Mouse (Mus musculus) kidney, postnatal 4 days (tissue): Measurements from ENCODE around the gene Odf3b.

Source experiments
- DNase-seq, 2 experiments: peaks; one replicate each; pipeline ENCODE4 v3.0.0; 2021; ENCODE audit warnings: mixed read lengths in 2 of 2

Odf3b gene

GRCm38 (mm10) chr15:89374801-89375534 is 4.1 kb downstream of the Odf3b start:
- DNase-seq = no peak

GRCm38 (mm10) chr15:89374340-89374739 is 4.7 kb downstream of the Odf3b start:
- DNase-seq = no peak

GRCm38 (mm10) chr15:89373762-89374248 is 5.3 kb downstream of the Odf3b start, which contains the start of gene Sco2:
Gene Sco2, minus strand, starts transcription at chr15:89373846.
- DNase-seq = peak; percentile 98

GRCm38 (mm10) chr15:89373027-89373761 is 5.9 kb downstream of the Odf3b start:
- DNase-seq = peak; percentile 92 to 95

- no peak for DNase-seq
Observed at GRCm38 (mm10) chr15:89372536-89372935, 6.5 kb downstream of the Odf3b start.

- DNase-seq = no peak
Observed at GRCm38 (mm10) chr15:89372068-89372467, 7.0 kb downstream of the Odf3b start.

GRCm38 (mm10) chr15:89365141-89365551 is 13.9 kb downstream of the Odf3b start:
- DNase-seq = no peak

- no peak for DNase-seq
Observed at GRCm38 (mm10) chr15:89363051-89363450, 16.0 kb downstream of the Odf3b start.

GRCm38 (mm10) chr15:89358784-89359183 is 20.3 kb downstream of the Odf3b start:
- no peak for DNase-seq

- DNase-seq = peak; percentile 92 to 95
Observed at GRCm38 (mm10) chr15:89356372-89356771, 22.7 kb downstream of the Odf3b start.

GRCm38 (mm10) chr15:89355241-89356187 is 23.6 kb downstream of the Odf3b start, which contains the start of the genes Lmf2 and Ncaph2:
Gene Lmf2, minus strand, starts transcription at chr15:89355659.
Gene Ncaph2, plus strand, starts transcription at chr15:89355719.
- peak; percentile 98 to 99 for DNase-seq

- DNase-seq = no peak
Observed at GRCm38 (mm10) chr15:89354455-89354854, 24.6 kb downstream of the Odf3b start.

GRCm38 (mm10) chr15:89353837-89354236 is 25.2 kb downstream of the Odf3b start:
- no peak for DNase-seq

GRCm38 (mm10) chr15:89352795-89353194 is 26.3 kb downstream of the Odf3b start:
- no peak for DNase-seq

GRCm38 (mm10) chr15:89352054-89352453 is 27.0 kb downstream of the Odf3b start:
- DNase-seq = no peak

- DNase-seq = no peak
Observed at GRCm38 (mm10) chr15:89351302-89351701, 27.8 kb downstream of the Odf3b start.

GRCm38 (mm10) chr15:89350447-89350846 is 28.6 kb downstream of the Odf3b start:
- DNase-seq = no peak

GRCm38 (mm10) chr15:89343325-89343724 is 35.8 kb downstream of the Odf3b start:
- DNase-seq = no peak

GRCm38 (mm10) chr15:89341678-89342077 is 37.4 kb downstream of the Odf3b start:
- no peak for DNase-seq

GRCm38 (mm10) chr15:89340136-89340535 is 38.9 kb downstream of the Odf3b start:
- DNase-seq = no peak

- DNase-seq = no peak
Observed at GRCm38 (mm10) chr15:89339696-89340095, 39.4 kb downstream of the Odf3b start.

- DNase-seq = no peak
Observed at GRCm38 (mm10) chr15:89336422-89336821, 42.7 kb downstream of the Odf3b start.
